Mouse (Mus musculus): ENCODE results near the gene Vmn1r40. TPM values are rescaled to one million over a fixed set of nuclear protein-coding genes. Genes with fewer than 3 reads are reported as not detected.

Gene Vmn1r40
- polyA plus RNA-seq, 1 experiment from 2014 or later: not detected

DNA sequence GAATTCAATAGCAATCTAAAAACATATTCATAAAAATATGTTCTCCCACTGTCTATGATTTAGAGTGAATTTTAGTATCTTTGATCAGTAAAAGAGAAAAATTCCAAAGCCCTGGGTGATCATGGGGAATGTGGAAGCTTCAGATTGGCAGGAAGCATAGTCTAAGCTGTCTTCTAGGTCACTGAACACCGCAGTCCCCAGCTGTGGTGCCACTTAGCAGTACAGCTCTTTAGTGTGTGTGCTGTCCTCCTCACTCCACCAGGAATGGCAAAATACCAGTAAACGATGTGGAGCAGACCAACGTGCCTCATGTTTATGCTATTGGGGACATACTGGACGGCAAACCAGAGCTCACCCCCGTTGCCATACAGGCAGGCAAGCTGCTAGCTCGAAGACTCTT lies 37.8 kb upstream of the Vmn1r40 start:
- ATAC-seq (ENCODE audit: low FRiP score, low TSS enrichment): no peak

DNA sequence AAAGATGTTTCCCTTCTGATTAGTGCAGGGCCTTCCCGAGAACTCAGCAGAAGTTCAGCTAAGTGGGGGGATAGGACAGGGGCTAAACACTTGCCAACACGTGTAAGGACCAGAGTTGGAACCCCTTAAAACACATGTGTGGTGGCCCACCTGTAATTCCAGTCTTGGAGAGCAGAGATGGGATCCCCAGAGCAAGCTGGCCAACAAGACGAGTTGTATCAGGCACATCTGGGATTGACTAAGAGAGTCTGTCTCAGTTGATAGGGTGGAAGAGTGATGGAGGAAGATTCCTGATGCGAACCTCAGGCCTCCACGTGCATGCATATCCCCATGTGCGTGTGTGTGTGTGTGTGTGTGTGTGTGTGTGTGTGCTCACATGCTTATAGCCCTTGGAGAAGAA lies 35.9 kb upstream of the Vmn1r40 start:
- no peak overlapping the region for H3K27ac ChIP-seq (replicated peaks; ENCODE audit: low read depth, low read length)
- no peaks in the 10 kb centered on the region for H3K27me3 ChIP-seq (ENCODE audit: control insufficient read depth, insufficient read depth, low read length)
- WGBS: 83% methylated on average over 6 of the region's 6 CpGs
- H3K4me3 ChIP-seq (replicated peaks; ENCODE audit: low read depth, low read length): no peak overlapping the region
- no peak overlapping the region for H3K9ac ChIP-seq (replicated peaks; ENCODE audit: low read length)
- no peak for ATAC-seq (ENCODE audit: low FRiP score, low TSS enrichment)
- no peaks in the 10 kb centered on the region for H3K4me1 ChIP-seq (ENCODE audit: control insufficient read depth, insufficient read depth, low read length)
- no peak overlapping the region for H3K4me2 ChIP-seq (ENCODE audit: low read length)
- no peaks in the 10 kb centered on the region for H3K9me3 ChIP-seq (ENCODE audit: control insufficient read depth, low read length)
- H3K36me3 ChIP-seq (ENCODE audit: control insufficient read depth, insufficient read depth, low read length): peaks cover 30% of the 10 kb centered on the region
- no peak for DNase-seq

More for the DNA sequence above, 37.8 kb upstream of the Vmn1r40 start:
- H3K4me3 ChIP-seq (replicated peaks; ENCODE audit: low read depth, low read length): no peak overlapping the region
- DNase-seq: no peak
- H3K4me1 ChIP-seq (ENCODE audit: control insufficient read depth, insufficient read depth, low read length): no peaks in the 10 kb centered on the region
- WGBS: 86% methylated on average over 6 of the region's 6 CpGs
- H3K9ac ChIP-seq (replicated peaks; ENCODE audit: low read length): no peak overlapping the region
- no peaks in the 10 kb centered on the region for H3K27me3 ChIP-seq (ENCODE audit: control insufficient read depth, insufficient read depth, low read length)
- no peak overlapping the region for H3K4me2 ChIP-seq (ENCODE audit: low read length)
- H3K36me3 ChIP-seq (ENCODE audit: control insufficient read depth, insufficient read depth, low read length): peaks cover 22% of the 10 kb centered on the region
- H3K27ac ChIP-seq (replicated peaks; ENCODE audit: low read depth, low read length): no peak overlapping the region
- H3K9me3 ChIP-seq (ENCODE audit: control insufficient read depth, low read length): no peaks in the 10 kb centered on the region

DNA sequence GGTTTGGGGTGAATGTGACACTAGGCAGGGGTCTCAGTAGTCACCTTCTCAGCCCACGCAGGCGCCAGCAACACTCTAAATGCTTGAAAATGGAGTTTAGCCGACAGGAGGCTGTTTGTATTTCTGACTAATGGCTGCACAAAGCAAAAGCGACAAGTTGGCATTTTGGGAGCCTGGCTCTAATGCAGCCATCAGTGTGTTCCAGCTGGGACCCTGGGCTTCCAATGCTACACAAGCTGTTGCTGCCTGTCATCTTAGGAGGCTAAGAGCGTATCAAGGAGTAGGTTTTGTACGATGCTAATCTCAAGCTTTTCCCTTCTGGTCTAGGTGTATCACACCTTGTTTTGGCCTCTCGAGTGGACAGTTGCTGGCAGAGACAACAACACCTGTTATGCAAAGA lies 34.7 kb upstream of the Vmn1r40 start:
- 84% methylated on average over 7 of the region's 7 CpGs for WGBS
- DNase-seq: no peak
- H3K4me2 ChIP-seq (ENCODE audit: low read length): no peak overlapping the region
- H3K9ac ChIP-seq (replicated peaks; ENCODE audit: low read length): no peak overlapping the region
- ATAC-seq (ENCODE audit: low FRiP score, low TSS enrichment): no peak
- H3K4me3 ChIP-seq (replicated peaks; ENCODE audit: low read depth, low read length): no peak overlapping the region
- peaks cover 31% of the 10 kb centered on the region for H3K36me3 ChIP-seq (ENCODE audit: control insufficient read depth, insufficient read depth, low read length)
- no peaks in the 10 kb centered on the region for H3K9me3 ChIP-seq (ENCODE audit: control insufficient read depth, low read length)
- H3K27ac ChIP-seq (replicated peaks; ENCODE audit: low read depth, low read length): no peak overlapping the region
- H3K27me3 ChIP-seq (ENCODE audit: control insufficient read depth, insufficient read depth, low read length): no peaks in the 10 kb centered on the region
- H3K4me1 ChIP-seq (ENCODE audit: control insufficient read depth, insufficient read depth, low read length): no peaks in the 10 kb centered on the region

DNA sequence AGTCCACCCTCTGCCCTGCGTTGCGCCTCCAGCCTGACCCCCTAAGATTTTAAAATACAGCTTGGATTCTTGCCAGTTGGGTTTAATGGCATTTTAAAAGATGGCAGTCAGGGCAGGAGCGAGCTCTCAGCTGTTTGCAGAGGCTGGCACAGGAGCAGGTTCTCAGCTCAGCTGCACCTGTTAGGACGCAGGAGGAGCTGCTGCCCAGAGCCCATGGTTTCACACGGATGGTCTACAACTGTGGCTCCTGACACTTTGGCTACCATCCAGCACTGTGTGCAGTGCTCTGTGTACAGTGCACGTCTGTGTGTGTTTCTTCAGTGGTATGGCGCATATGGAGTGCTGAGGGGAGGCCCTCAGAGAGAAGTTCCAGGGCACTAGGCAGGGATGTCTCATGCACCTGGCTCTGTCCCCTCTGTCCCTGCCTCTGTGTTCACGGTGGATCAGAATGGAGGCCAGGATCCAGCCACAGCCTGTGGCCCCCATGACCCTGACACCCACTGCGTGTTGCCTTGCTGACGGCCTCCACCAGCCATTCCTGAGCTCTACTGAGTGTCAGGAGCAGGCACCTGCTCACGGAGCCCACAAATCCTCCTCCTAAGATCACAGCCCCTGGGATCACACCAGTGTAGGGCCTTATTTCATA lies 34.1 kb upstream of the Vmn1r40 start:
- Histone ChIP-seq H3K4me3 (replicated peaks; ENCODE audit: low read depth, low read length) (no peak overlapping the region), H3K9me3 (ENCODE audit: control insufficient read depth, low read length) (no peaks in the 10 kb centered on the region), H3K27me3 (ENCODE audit: control insufficient read depth, insufficient read depth, low read length) (no peaks in the 10 kb centered on the region), H3K4me2 (ENCODE audit: low read length) (no peak overlapping the region), H3K27ac (replicated peaks; ENCODE audit: low read depth, low read length) (no peak overlapping the region), H3K36me3 (ENCODE audit: control insufficient read depth, insufficient read depth, low read length) (peaks cover 31% of the 10 kb centered on the region), H3K9ac (replicated peaks; ENCODE audit: low read length) (no peak overlapping the region), H3K4me1 (ENCODE audit: control insufficient read depth, insufficient read depth, low read length) (no peaks in the 10 kb centered on the region)
- WGBS: 86% methylated on average over 11 of the region's 11 CpGs
- ATAC-seq (ENCODE audit: low FRiP score, low TSS enrichment) (no peak), DNase-seq (no peak)

DNA sequence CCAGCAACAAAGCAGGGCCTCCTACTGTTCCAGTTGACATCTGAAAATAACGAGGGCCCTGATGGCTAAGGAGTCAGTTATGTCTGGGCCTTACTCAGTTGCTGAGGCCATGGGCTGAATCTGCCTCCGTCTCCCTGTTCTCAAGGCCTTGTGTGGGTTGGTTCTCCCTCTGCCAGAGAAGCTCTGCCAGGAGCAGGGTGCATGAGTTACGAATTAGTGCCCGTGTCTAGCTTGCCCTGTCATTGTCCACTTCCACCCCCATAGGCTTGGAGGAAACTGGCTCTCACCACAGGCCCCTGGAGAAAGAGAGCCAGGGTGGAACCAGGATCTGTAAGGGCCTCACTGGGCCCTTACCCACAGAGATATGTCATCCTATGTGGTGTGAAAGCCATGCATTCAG lies 28.8 kb upstream of the Vmn1r40 start:
- H3K4me2 ChIP-seq (ENCODE audit: low read length): no peak overlapping the region
- no peak overlapping the region for H3K4me3 ChIP-seq (replicated peaks; ENCODE audit: low read depth, low read length)
- peaks cover 23% of the 10 kb centered on the region for H3K36me3 ChIP-seq (ENCODE audit: control insufficient read depth, insufficient read depth, low read length)
- H3K9me3 ChIP-seq (ENCODE audit: control insufficient read depth, low read length): no peaks in the 10 kb centered on the region
- ATAC-seq (ENCODE audit: low FRiP score, low TSS enrichment) (no peak), DNase-seq (no peak)
- H3K27ac ChIP-seq (replicated peaks; ENCODE audit: low read depth, low read length): no peak overlapping the region
- WGBS: 74% methylated on average over 4 of the region's 4 CpGs
- H3K27me3 ChIP-seq (ENCODE audit: control insufficient read depth, insufficient read depth, low read length): no peaks in the 10 kb centered on the region
- H3K4me1 ChIP-seq (ENCODE audit: control insufficient read depth, insufficient read depth, low read length): no peaks in the 10 kb centered on the region
- no peak overlapping the region for H3K9ac ChIP-seq (replicated peaks; ENCODE audit: low read length)

DNA sequence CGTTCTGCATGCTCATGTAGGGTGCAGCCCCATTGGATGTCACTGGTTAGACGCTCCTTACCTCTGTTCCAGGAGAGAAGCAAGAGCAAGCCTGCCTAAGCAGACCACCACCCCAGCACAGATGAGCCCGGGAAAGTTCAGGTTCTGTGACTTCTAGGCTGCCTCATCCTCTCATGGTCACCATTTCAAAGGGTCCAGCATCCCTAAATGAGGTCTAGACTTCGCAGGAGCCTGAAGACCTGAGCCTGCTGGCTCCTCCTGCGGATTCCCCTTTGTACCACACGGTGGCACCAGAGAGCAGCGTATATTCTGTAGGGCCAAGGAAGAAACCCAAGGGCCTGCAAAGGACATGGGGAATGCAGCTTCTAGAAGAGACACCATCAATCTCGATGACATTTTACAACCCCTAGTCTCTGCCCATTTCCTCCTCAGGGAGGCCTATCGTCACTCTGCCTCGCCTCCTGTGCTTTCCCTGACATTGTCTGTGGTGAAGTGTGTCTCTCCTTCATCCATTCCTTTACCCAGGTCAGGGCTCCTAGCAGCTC lies 28.0 kb upstream of the Vmn1r40 start:
- ATAC-seq (ENCODE audit: low FRiP score, low TSS enrichment) (peak; percentile 62), DNase-seq (peak; percentile 88)
- WGBS: 25% methylated on average over 10 of the region's 10 CpGs
- Histone ChIP-seq H3K27me3 (ENCODE audit: control insufficient read depth, insufficient read depth, low read length) (no peaks in the 10 kb centered on the region), H3K9me3 (ENCODE audit: control insufficient read depth, low read length) (no peaks in the 10 kb centered on the region), H3K4me3 (replicated peaks; ENCODE audit: low read depth, low read length) (no peak overlapping the region), H3K4me1 (ENCODE audit: control insufficient read depth, insufficient read depth, low read length) (no peaks in the 10 kb centered on the region), H3K9ac (replicated peaks; ENCODE audit: low read length) (no peak overlapping the region), H3K36me3 (ENCODE audit: control insufficient read depth, insufficient read depth, low read length) (peaks cover 15% of the 10 kb centered on the region), H3K4me2 (ENCODE audit: low read length) (no peak overlapping the region), H3K27ac (replicated peaks; ENCODE audit: low read depth, low read length) (no peak overlapping the region)

DNA sequence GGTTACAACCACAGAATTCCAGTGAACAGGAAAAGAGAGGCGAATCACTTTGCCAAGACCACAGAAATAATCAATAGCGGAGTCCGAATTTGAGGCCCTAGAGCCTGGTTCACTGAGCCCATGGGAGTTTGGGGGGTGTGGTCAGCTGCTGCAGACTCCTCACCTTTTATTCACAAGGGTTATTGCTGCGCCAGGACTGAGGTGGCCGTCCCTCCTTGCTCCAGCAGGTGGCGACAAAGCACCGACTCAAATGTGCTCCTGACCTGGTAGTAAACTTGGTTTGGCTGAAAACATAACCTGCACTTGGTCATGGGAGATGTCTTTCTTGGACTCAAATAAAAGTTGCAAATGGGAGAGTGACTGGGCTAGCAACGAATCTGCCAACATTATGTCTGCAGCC lies 27.2 kb upstream of the Vmn1r40 start:
- DNase-seq: peak; percentile 87
- H3K27ac ChIP-seq (replicated peaks; ENCODE audit: low read depth, low read length): no peak overlapping the region
- ATAC-seq (ENCODE audit: low FRiP score, low TSS enrichment): peak; percentile 43; the same call in 1 of the 2 replicates
- H3K4me3 ChIP-seq (replicated peaks; ENCODE audit: low read depth, low read length): no peak overlapping the region
- no peak overlapping the region for H3K4me2 ChIP-seq (ENCODE audit: low read length)
- no peaks in the 10 kb centered on the region for H3K4me1 ChIP-seq (ENCODE audit: control insufficient read depth, insufficient read depth, low read length)
- no peaks in the 10 kb centered on the region for H3K27me3 ChIP-seq (ENCODE audit: control insufficient read depth, insufficient read depth, low read length)
- peaks cover 8% of the 10 kb centered on the region; the same call in 1 of the 2 replicates for H3K36me3 ChIP-seq (ENCODE audit: control insufficient read depth, insufficient read depth, low read length)
- no peak overlapping the region for H3K9ac ChIP-seq (replicated peaks; ENCODE audit: low read length)
- 7% methylated on average over 8 of the region's 8 CpGs for WGBS
- H3K9me3 ChIP-seq (ENCODE audit: control insufficient read depth, low read length): no peaks in the 10 kb centered on the region

DNA sequence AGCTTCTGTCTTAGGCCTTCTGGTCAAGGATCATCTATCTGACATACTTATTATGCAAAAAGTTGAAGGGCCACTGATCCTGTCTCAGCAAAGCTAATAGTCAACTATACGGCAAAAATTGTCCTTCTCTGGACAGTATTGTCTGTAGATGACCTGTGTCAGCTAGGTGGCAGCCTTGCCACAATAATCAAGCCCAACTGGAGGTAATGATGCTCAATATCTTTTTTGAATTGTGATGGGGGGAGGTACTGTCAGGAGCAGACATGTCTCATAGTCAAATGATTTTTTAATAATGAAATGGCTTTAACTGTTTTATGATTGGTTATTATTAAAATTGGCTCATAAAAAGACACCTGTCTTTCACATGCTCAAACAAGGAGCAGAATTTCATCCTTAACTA lies 23.1 kb upstream of the Vmn1r40 start:
- 69% methylated on average over 1 of the region's 1 CpGs for WGBS

DNA sequence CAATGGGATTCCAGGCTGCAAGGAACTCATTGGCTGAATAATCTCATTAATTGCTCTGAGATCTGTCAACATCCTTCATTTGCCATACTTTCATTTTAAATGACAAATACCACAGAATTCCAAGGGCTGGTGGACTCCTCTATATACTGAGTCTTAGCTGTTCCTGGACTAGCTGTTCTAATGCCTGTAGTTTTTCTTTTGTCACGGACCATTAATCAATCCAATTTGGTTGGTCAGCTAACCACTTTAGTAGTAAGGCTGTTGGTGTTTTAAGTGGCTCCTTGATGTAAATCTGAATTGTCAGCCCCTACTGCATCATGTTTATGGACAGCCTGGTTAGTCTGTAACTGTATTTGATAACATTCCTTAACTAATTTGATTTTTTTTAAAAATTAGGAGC lies 20.2 kb upstream of the Vmn1r40 start:
- H3K27me3 ChIP-seq (ENCODE audit: control insufficient read depth, insufficient read depth, low read length): no peaks in the 10 kb centered on the region
- no peak overlapping the region for H3K27ac ChIP-seq (replicated peaks; ENCODE audit: low read depth, low read length)
- H3K9ac ChIP-seq (replicated peaks; ENCODE audit: low read length): no peak overlapping the region
- no peak overlapping the region for H3K4me2 ChIP-seq (ENCODE audit: low read length)
- H3K36me3 ChIP-seq (ENCODE audit: control insufficient read depth, insufficient read depth, low read length): no peaks in the 10 kb centered on the region
- no peaks in the 10 kb centered on the region for H3K4me1 ChIP-seq (ENCODE audit: control insufficient read depth, insufficient read depth, low read length)
- WGBS: 77% methylated on average over 1 of the region's 1 CpGs
- ATAC-seq (ENCODE audit: low FRiP score, low TSS enrichment) (no peak), DNase-seq (no peak)
- H3K9me3 ChIP-seq (ENCODE audit: control insufficient read depth, low read length): no peaks in the 10 kb centered on the region
- no peak overlapping the region for H3K4me3 ChIP-seq (replicated peaks; ENCODE audit: low read depth, low read length)

More for the DNA sequence above, 23.1 kb upstream of the Vmn1r40 start:
- peak; percentile 63 for DNase-seq
- Histone ChIP-seq H3K9me3 (ENCODE audit: control insufficient read depth, low read length) (no peaks in the 10 kb centered on the region), H3K36me3 (ENCODE audit: control insufficient read depth, insufficient read depth, low read length) (no peaks in the 10 kb centered on the region), H3K4me1 (ENCODE audit: control insufficient read depth, insufficient read depth, low read length) (no peaks in the 10 kb centered on the region), H3K9ac (replicated peaks; ENCODE audit: low read length) (no peak overlapping the region), H3K4me2 (ENCODE audit: low read length) (no peak overlapping the region), H3K27me3 (ENCODE audit: control insufficient read depth, insufficient read depth, low read length) (no peaks in the 10 kb centered on the region), H3K27ac (replicated peaks; ENCODE audit: low read depth, low read length) (no peak overlapping the region), H3K4me3 (replicated peaks; ENCODE audit: low read depth, low read length) (no peak overlapping the region)
- ATAC-seq (ENCODE audit: low FRiP score, low TSS enrichment): no peak
